Mouse (Mus musculus) MEL (cell line): Measurements from ENCODE around the gene Gm10142. TPM values are rescaled to one million over a fixed set of nuclear protein-coding genes. Genes with fewer than 3 reads are reported as not detected.
"Not testable (repeated sequence)": the region's sequence is repeated elsewhere in the genome, so short reads cannot be mapped to it uniquely, and the experiment has no call there.

Experiments used
- DNase-seq: peaks from one replicate; pipeline ENCODE4 v3.0.0; 2011; ENCODE audit warnings: low read depth, low spot score
- H3K27ac ChIP-seq: 2 replicates; pipeline ENCODE4 v1.5.1; 2012; ENCODE audit warnings: low read depth, mild to moderate bottlenecking, control low read depth, low read length, moderate library complexity; ENCODE audit not compliant: control insufficient read depth
- H3K27me3 ChIP-seq, 2 experiments: fragments of 150-350 bp in 1 of 2; sonication (generic) in 1 of 2; 2 replicates each; pipeline ENCODE4 v1.6.1; 2012; ENCODE audit warnings: low read length in 2 of 2, mild to moderate bottlenecking in 2 of 2, improper control_type of control experiment in 1 of 2, moderate library complexity in 1 of 2; ENCODE audit not compliant: insufficient read depth in 2 of 2, control insufficient read depth in 1 of 2
- H3K36me3 ChIP-seq, 2 experiments: 2 replicates each; pipeline ENCODE4 v1.6.1; 2012 to 2014; ENCODE audit warnings: low read length in 2 of 2, improper control_type of control experiment in 1 of 2, inconsistent platforms in 1 of 2, mild to moderate bottlenecking in 1 of 2; ENCODE audit not compliant: insufficient read depth in 2 of 2, control insufficient read depth in 1 of 2
- H3K4me1 ChIP-seq, 2 experiments: fragments of 150-350 bp in 1 of 2; sonication (generic) in 1 of 2; 2 replicates each; pipeline ENCODE4 v1.6.1; 2012; ENCODE audit warnings: low read length in 2 of 2, improper control_type of control experiment in 1 of 2, mild to moderate bottlenecking in 1 of 2; ENCODE audit not compliant: insufficient read depth in 2 of 2, control insufficient read depth in 1 of 2
- H3K4me3 ChIP-seq, 2 experiments: fragments of 150-350 bp in 1 of 2; sonication (generic) in 1 of 2; 2 replicates each; pipeline ENCODE4 v1.5.1; 2012; ENCODE audit warnings: low read depth in 2 of 2, low read length in 2 of 2, mild to moderate bottlenecking in 2 of 2, moderate library complexity in 2 of 2, control low read depth in 1 of 2, improper control_type of control experiment in 1 of 2; ENCODE audit not compliant: control insufficient read depth in 1 of 2, insufficient read depth in 1 of 2
- H3K79me2 ChIP-seq: 2 replicates; pipeline ENCODE4 v1.6.1; 2012; ENCODE audit warnings: mild to moderate bottlenecking, low read length, moderate library complexity; ENCODE audit not compliant: control insufficient read depth, poor library complexity, insufficient read depth
- H3K9ac ChIP-seq: 2 replicates; pipeline ENCODE4 v1.6.1; 2012; ENCODE audit warnings: low read depth, mild to moderate bottlenecking, control low read depth, low read length, moderate library complexity; ENCODE audit not compliant: control insufficient read depth, poor library complexity, severe bottlenecking
- H3K9me3 ChIP-seq: fragments of 150-350 bp; sonication (generic); replicated peaks from 2 replicates; pipeline ENCODE4 v1.6.1; 2012; ENCODE audit warnings: mild to moderate bottlenecking, low read length, improper control_type of control experiment, moderate library complexity; ENCODE audit not compliant: insufficient read depth
- BHLHE40 ChIP-seq: IDR thresholded peaks from 2 replicates; pipeline ENCODE4 v1.6.1; 2012; ENCODE audit warnings: low read depth, mild to moderate bottlenecking, inconsistent platforms, low read length, improper control_type of control experiment, borderline replicate concordance
- CHD2 ChIP-seq: IDR thresholded peaks from 2 replicates; pipeline ENCODE4 v1.6.1; 2011; ENCODE audit warnings: low read length, improper control_type of control experiment
- KAT2A ChIP-seq: conservative IDR thresholded peaks from 2 replicates; pipeline ENCODE4 v1.6.1; 2012; ENCODE audit warnings: low read depth, low read length, improper control_type of control experiment, inconsistent platforms
- MAFK ChIP-seq: IDR thresholded peaks from 2 replicates; pipeline ENCODE4 v1.6.1; 2011; ENCODE audit warnings: low read depth, mild to moderate bottlenecking, low read length, improper control_type of control experiment, borderline replicate concordance
- MAZ ChIP-seq: IDR thresholded peaks from 2 replicates; pipeline ENCODE4 v1.6.1; 2012; ENCODE audit warnings: low read depth, mild to moderate bottlenecking, inconsistent platforms, low read length, improper control_type of control experiment
- MXI1 ChIP-seq: IDR thresholded peaks from 2 replicates; pipeline ENCODE4 v1.6.1; 2011; ENCODE audit warnings: mild to moderate bottlenecking, low read depth, low read length, improper control_type of control experiment
- MYC ChIP-seq: IDR thresholded peaks from 2 replicates; pipeline ENCODE4 v1.6.1; 2011; ENCODE audit warnings: low read depth, mild to moderate bottlenecking, low read length, improper control_type of control experiment, moderate library complexity
- POLR2AphosphoS2 ChIP-seq: IDR thresholded peaks from 2 replicates; pipeline ENCODE4 v1.6.1; 2011; ENCODE audit warnings: low read length, improper control_type of control experiment
- POLR2AphosphoS5 ChIP-seq: IDR thresholded peaks from 2 replicates; pipeline ENCODE4 v1.6.1; 2012; ENCODE audit warnings: low read depth, borderline replicate concordance, mild to moderate bottlenecking, inconsistent platforms, low read length, moderate library complexity, mixed read lengths
- RCOR1 ChIP-seq: IDR thresholded peaks from 2 replicates; pipeline ENCODE4 v1.6.1; 2012; ENCODE audit warnings: low read depth, mild to moderate bottlenecking, inconsistent platforms, low read length, improper control_type of control experiment
- SIN3A ChIP-seq: IDR thresholded peaks from 2 replicates; pipeline ENCODE4 v1.6.1; 2012; ENCODE audit warnings: low read length, improper control_type of control experiment, inconsistent platforms
- TAL1 ChIP-seq: IDR thresholded peaks from 2 replicates; pipeline ENCODE4 v1.6.1; 2012; ENCODE audit warnings: mild to moderate bottlenecking, inconsistent platforms, low read length, moderate library complexity, mixed read lengths
- TCF12 ChIP-seq: IDR thresholded peaks from 2 replicates; pipeline ENCODE4 v1.6.1; 2014; ENCODE audit warnings: low read depth, mild to moderate bottlenecking, inconsistent platforms, low read length, improper control_type of control experiment, moderate library complexity
- USF1 ChIP-seq: IDR thresholded peaks from 2 replicates; pipeline ENCODE4 v1.6.1; 2014; ENCODE audit warnings: low read depth, mild to moderate bottlenecking, inconsistent platforms, low read length, improper control_type of control experiment, moderate library complexity
- ZC3H11A ChIP-seq: IDR thresholded peaks from 2 replicates; pipeline ENCODE4 v1.6.1; 2012; ENCODE audit warnings: low read depth, mild to moderate bottlenecking, inconsistent platforms, low read length, improper control_type of control experiment
- ZKSCAN1 ChIP-seq: IDR thresholded peaks from 2 replicates; pipeline ENCODE4 v1.6.1; 2012; ENCODE audit warnings: low read depth, mild to moderate bottlenecking, inconsistent platforms, low read length, improper control_type of control experiment, moderate library complexity
- ZMIZ1 ChIP-seq: IDR thresholded peaks from 2 replicates; pipeline ENCODE4 v1.6.1; 2012; ENCODE audit warnings: low read depth, mild to moderate bottlenecking, inconsistent platforms, low read length, improper control_type of control experiment, moderate library complexity
- ZNF384 ChIP-seq: IDR thresholded peaks from 2 replicates; pipeline ENCODE4 v1.6.1; 2012; ENCODE audit warnings: low read depth, mild to moderate bottlenecking, inconsistent platforms, low read length, improper control_type of control experiment
- polyA plus RNA-seq, 2 experiments: library from polyadenylated mRNA; stranded (reverse) in 1 of 2; unstranded in 1 of 2; fragments of >175 nt in 1 of 2; fragments of >200 nt in 1 of 2; gene quantifications; 2 replicates each; pipeline versions ENCODE4 v1.2.1 to v1.2.4; 2012; ENCODE audit warnings: low replicate concordance in 2 of 2, low read depth in 1 of 2; ENCODE audit not compliant: insufficient read length in 2 of 2, insufficient read depth in 1 of 2, missing spikeins in 1 of 2
- total RNA-seq: library from RNA; depleted of rRNA; stranded (reverse); fragments of 300-350 nt; gene quantifications from 2 replicates; pipeline ENCODE4 v1.2.3, GENCODE M21; 2012; rRNA removed

Gene Gm10142
- total and polyA plus RNA-seq, 3 experiments: not detected

- TF ChIP-seq BHLHE40 (no peak), MAZ (no peak), TCF12 (no peak), MAFK (no peak), ZMIZ1 (no peak), USF1 (0 out of 2 replicates have a peak, but pooled peaks have one; percentile 18), RCOR1 (no peak), MYC (no peak), MXI1 (no peak), CHD2 (no peak), KAT2A (no peak), TAL1 (no peak), POLR2AphosphoS5 (no peak), SIN3A (no peak), ZC3H11A (peak; percentile 60), POLR2AphosphoS2 (no peak), ZKSCAN1 (no peak), ZNF384 (0 out of 2 replicates have a peak, but pooled peaks have one; percentile 20)
Observed at GRCm38 (mm10) chr10:77753448-77753847, 37.8 kb downstream of the Gm10142 start (continued).

GRCm38 (mm10) chr10:77759582-77759981 is 44.0 kb downstream of the Gm10142 start, which contains the start of gene Gm3233:
Gene Gm3233, minus strand, starts transcription at chr10:77759682.
- not testable (repeated sequence) for H3K27ac ChIP-seq, H3K9ac ChIP-seq, H3K4me3 ChIP-seq, H3K9me3 ChIP-seq, H3K79me2 ChIP-seq, H3K4me1 ChIP-seq, DNase-seq, H3K36me3 ChIP-seq
- peaks cover 3 to 15% of the 10 kb centered on the region in 2 experiments for H3K27me3 ChIP-seq

Other genes with a start within 250 kb of the Gm10142 start
- 54.9 and 70.6 TPM in 2 replicates for gene Fam207a, start 200.0 kb upstream of the Gm10142 start, total RNA-seq
- 10 to 100 TPM in 1 of 2 experiments, not detected in 1; 74.0 TPM for gene Fam207a, start 200.0 kb upstream of the Gm10142 start, polyA plus RNA-seq
- 36.7 and 36.9 TPM in 2 replicates for gene Itgb2, start 185.6 kb upstream of the Gm10142 start, total RNA-seq
- gene Itgb2, start 185.6 kb upstream of the Gm10142 start, polyA plus RNA-seq: 10 to 100 TPM in 1 of 2 experiments, not detected in 1; 45.8 TPM
- 41.1 and 50.4 TPM in 2 replicates for gene Pttg1ip, start 134.1 kb upstream of the Gm10142 start, total RNA-seq
- 10 to 100 TPM in 1 of 2 experiments, not detected in 1; 53.1 TPM for gene Pttg1ip, start 134.1 kb upstream of the Gm10142 start, polyA plus RNA-seq
- 145 and 151 TPM in 2 replicates for gene Sumo3, start 109.7 kb upstream of the Gm10142 start, total RNA-seq
- 100 to 1,000 TPM in 1 of 2 experiments, not detected in 1; 342 TPM for gene Sumo3, start 109.7 kb upstream of the Gm10142 start, polyA plus RNA-seq
- gene Gm49325, start 109.6 kb upstream of the Gm10142 start, total RNA-seq: 3.5 and 3.7 TPM in 2 replicates
- 1 to 10 TPM in 1 of 2 experiments, not detected in 1; 1.0 TPM for gene Gm49325, start 109.6 kb upstream of the Gm10142 start, polyA plus RNA-seq
- gene Ube2g2, start 93.5 kb upstream of the Gm10142 start, total RNA-seq: 55.2 and 62.4 TPM in 2 replicates
- 100 to 1,000 TPM in 1 of 2 experiments, not detected in 1; 112 TPM for gene Ube2g2, start 93.5 kb upstream of the Gm10142 start, polyA plus RNA-seq
- gene Tspear, start 29.2 kb upstream of the Gm10142 start, total RNA-seq: 1.2 and 1.8 TPM in 2 replicates
- gene Tspear, start 29.2 kb upstream of the Gm10142 start, polyA plus RNA-seq: 1 to 10 TPM in 1 of 2 experiments, not detected in 1; 3.8 TPM
- gene Gm19402, start 25.1 kb upstream of the Gm10142 start, total RNA-seq: not detected in 2 replicates
- not detected for gene Gm19402, start 25.1 kb upstream of the Gm10142 start, polyA plus RNA-seq
- not detected in 2 replicates for gene Gm9508, start 18.6 kb upstream of the Gm10142 start, total RNA-seq
- gene Gm9508, start 18.6 kb upstream of the Gm10142 start, polyA plus RNA-seq: not detected
- not detected in 2 replicates for gene Gm10272, start 9.2 kb upstream of the Gm10142 start, total RNA-seq
- not detected for gene Gm10272, start 9.2 kb upstream of the Gm10142 start, polyA plus RNA-seq
- not detected in 2 replicates for gene Gm10024, start 4.3 kb upstream of the Gm10142 start, total RNA-seq
- not detected for gene Gm10024, start 4.3 kb upstream of the Gm10142 start, polyA plus RNA-seq
- gene Krtap12-1, start 4.8 kb downstream of the Gm10142 start, total RNA-seq: not detected in 2 replicates
- gene Krtap12-1, start 4.8 kb downstream of the Gm10142 start, polyA plus RNA-seq: not detected
- not detected in 2 replicates for gene Gm10100, start 10.7 kb downstream of the Gm10142 start, total RNA-seq
- gene Gm10100, start 10.7 kb downstream of the Gm10142 start, polyA plus RNA-seq: not detected
- not detected in 2 replicates for gene Gm18596, start 26.8 kb downstream of the Gm10142 start, total RNA-seq
- gene Gm18596, start 26.8 kb downstream of the Gm10142 start, polyA plus RNA-seq: not detected
- not detected in 2 replicates for gene Gm9736, start 35.5 kb downstream of the Gm10142 start, total RNA-seq
- not detected for gene Gm9736, start 35.5 kb downstream of the Gm10142 start, polyA plus RNA-seq
- not detected in 2 replicates for gene Gm3233, start 43.9 kb downstream of the Gm10142 start, total RNA-seq
- gene Gm3233, start 43.9 kb downstream of the Gm10142 start, polyA plus RNA-seq: not detected
- not detected in 2 replicates for gene Gm3238, start 55.5 kb downstream of the Gm10142 start, total RNA-seq
- gene Gm3238, start 55.5 kb downstream of the Gm10142 start, polyA plus RNA-seq: not detected
- gene Gm7138, start 61.1 kb downstream of the Gm10142 start, total RNA-seq: not detected in 2 replicates
- not detected for gene Gm7138, start 61.1 kb downstream of the Gm10142 start, polyA plus RNA-seq
- gene Gm3250, start 66.7 kb downstream of the Gm10142 start, total RNA-seq: not detected in 2 replicates
- not detected for gene Gm3250, start 66.7 kb downstream of the Gm10142 start, polyA plus RNA-seq
- gene Gm7137, start 72.4 kb downstream of the Gm10142 start, total RNA-seq: not detected in 2 replicates
- gene Gm7137, start 72.4 kb downstream of the Gm10142 start, polyA plus RNA-seq: not detected
- gene Gm9639, start 79.3 kb downstream of the Gm10142 start, total RNA-seq: not detected in 2 replicates
- gene Gm9639, start 79.3 kb downstream of the Gm10142 start, polyA plus RNA-seq: not detected
- not detected in 2 replicates for gene Gm19668, start 83.3 kb downstream of the Gm10142 start, total RNA-seq
- gene Gm19668, start 83.3 kb downstream of the Gm10142 start, polyA plus RNA-seq: not detected
- not detected in 2 replicates for gene Gm9507, start 96.0 kb downstream of the Gm10142 start, total RNA-seq
- gene Gm9507, start 96.0 kb downstream of the Gm10142 start, polyA plus RNA-seq: not detected
- gene Gm2696, start 98.9 kb downstream of the Gm10142 start, total RNA-seq: not detected in 2 replicates
- not detected for gene Gm2696, start 98.9 kb downstream of the Gm10142 start, polyA plus RNA-seq
- gene Krtap10-4, start 111.3 kb downstream of the Gm10142 start, total RNA-seq: not detected in 2 replicates
- gene Krtap10-4, start 111.3 kb downstream of the Gm10142 start, polyA plus RNA-seq: not detected
- not detected in 2 replicates for gene Krtap10-10, start 120.1 kb downstream of the Gm10142 start, total RNA-seq
- not detected for gene Krtap10-10, start 120.1 kb downstream of the Gm10142 start, polyA plus RNA-seq
- gene Gm36176, start 131.0 kb downstream of the Gm10142 start, total RNA-seq: not detected in 2 replicates
- not detected for gene Gm36176, start 131.0 kb downstream of the Gm10142 start, polyA plus RNA-seq
- gene Gm10318, start 137.1 kb downstream of the Gm10142 start, total RNA-seq: not detected in 2 replicates
- not detected for gene Gm10318, start 137.1 kb downstream of the Gm10142 start, polyA plus RNA-seq
- not detected in 2 replicates for gene Gm3285, start 146.2 kb downstream of the Gm10142 start, total RNA-seq
- gene Gm3285, start 146.2 kb downstream of the Gm10142 start, polyA plus RNA-seq: not detected
- 0.10 and 0.15 TPM in 2 replicates for gene Lrrc3, start 186.7 kb downstream of the Gm10142 start, total RNA-seq
- under 1 TPM in 1 of 2 experiments, not detected in 1; 0.74 TPM for gene Lrrc3, start 186.7 kb downstream of the Gm10142 start, polyA plus RNA-seq